Mouse (Mus musculus) forebrain, embryonic 14.5 days (tissue): Measurements from ENCODE around the gene Lonrf2. TPM values are rescaled to one million over a fixed set of nuclear protein-coding genes. Genes with fewer than 3 reads are reported as not detected.

Experiments
- ATAC-seq: fragments of 200-750 bp; cut with Nextera tagmentation; 2 replicates; pipeline ENCODE4 v1.8.0; 2017; ENCODE audit warnings: mild to moderate bottlenecking, moderate library complexity
- DNase-seq: peaks from one replicate; pipeline ENCODE4 v3.0.0-alpha.2; 2015; ENCODE audit warnings: low spot score
- H3K27ac ChIP-seq: fragments of 300-500 bp; sonication (generic); 2 replicates; pipeline ENCODE4 v1.5.1; 2014; ENCODE audit warnings: low read depth, mild to moderate bottlenecking, control low read depth, low read length, moderate library complexity
- H3K27me3 ChIP-seq: fragments of 300-500 bp; sonication (generic); replicated peaks from 2 replicates; pipeline ENCODE4 v1.6.1; 2014; ENCODE audit warnings: low read length, control low read depth, mixed read lengths; ENCODE audit not compliant: control insufficient read depth, insufficient read depth
- H3K36me3 ChIP-seq: fragments of 300-500 bp; sonication (generic); 2 replicates; pipeline ENCODE4 v1.6.1; 2014; ENCODE audit warnings: low read length, control low read depth; ENCODE audit not compliant: control insufficient read depth, insufficient read depth
- H3K4me1 ChIP-seq: fragments of 300-500 bp; sonication (generic); 2 replicates; pipeline ENCODE4 v1.6.1; 2014; ENCODE audit warnings: antibody characterized with exemption, low read length, control low read depth; ENCODE audit not compliant: control insufficient read depth, insufficient read depth
- H3K4me2 ChIP-seq: fragments of 300-500 bp; sonication (generic); 2 replicates; pipeline ENCODE4 v1.6.1; 2014; ENCODE audit warnings: mild to moderate bottlenecking, control low read depth, low read length
- H3K4me3 ChIP-seq: fragments of 300-500 bp; sonication (generic); 2 replicates; pipeline ENCODE4 v1.5.1; 2014; ENCODE audit warnings: low read depth, low read length, control low read depth
- H3K9ac ChIP-seq: fragments of 300-500 bp; sonication (generic); 2 replicates; pipeline ENCODE4 v1.6.1; 2014; ENCODE audit warnings: mild to moderate bottlenecking, low read length, control low read depth, moderate library complexity
- H3K9me3 ChIP-seq: fragments of 300-500 bp; sonication (generic); replicated peaks from 2 replicates; pipeline ENCODE4 v1.6.1; 2016; ENCODE audit warnings: low read length, control low read depth, mixed read lengths; ENCODE audit not compliant: control insufficient read depth
- WGBS: fragments of 180-500 bp; shearing (Covaris S2); extraction: QIAGEN DNeasy Blood & Tissue Kit; methylation state at CpG from one replicate; pipeline ENCODE4 v1.1.7; 2014; 5-methylcytosine and 5-hydroxymethylcytosine counted together
- polyA plus RNA-seq: library from polyadenylated mRNA; unstranded; fragments of >200 nt; fragmentation: Nextera tagmentation; extraction: Ambion mirVana; gene quantifications from 2 replicates; pipeline ENCODE4 v1.2.1, GENCODE M21; 2014

Gene Lonrf2
- polyA plus RNA-seq, 1 experiment from 2014 or later = 10.5 TPM

- no peaks in the 10 kb centered on the region; the same call in 1 of the 2 replicates for H3K36me3 ChIP-seq
- no peak overlapping the region for H3K9ac ChIP-seq
- no peak for DNase-seq
- ATAC-seq = no peak
- no peaks in the 10 kb centered on the region for H3K4me1 ChIP-seq
- H3K9me3 ChIP-seq = no peaks in the 10 kb centered on the region
- no peak overlapping the region for H3K27ac ChIP-seq
- H3K4me3 ChIP-seq = no peak overlapping the region
- no peaks in the 10 kb centered on the region for H3K27me3 ChIP-seq
- no peak overlapping the region for H3K4me2 ChIP-seq
- 84% methylated on average over 2 of the region's 2 CpGs for WGBS
These were observed 12.7 kb downstream of the Lonrf2 start for GRCm38 (mm10) chr1:38823851-38824250.

DNA sequence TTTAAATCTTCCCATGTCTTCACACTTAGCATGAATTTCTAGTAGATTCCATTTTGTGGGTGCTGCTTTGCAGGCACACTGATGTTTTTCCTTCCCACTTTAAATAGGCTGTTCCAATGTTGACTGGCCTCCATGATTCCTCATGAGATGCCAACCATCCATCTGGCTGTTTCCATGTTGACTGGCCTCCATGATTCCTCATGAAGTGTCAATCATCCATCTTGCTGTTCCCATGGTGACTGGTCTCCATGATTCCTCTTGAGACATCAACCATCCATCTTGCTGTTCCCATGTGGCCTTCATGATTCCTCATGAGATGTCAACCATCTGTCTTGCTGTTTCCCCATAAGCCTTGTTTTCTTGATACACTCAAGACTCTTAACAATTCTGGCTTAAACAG, 16.8 kb downstream of the Lonrf2 start:
- no peak for ATAC-seq
- Histone ChIP-seq H3K4me3 (no peak overlapping the region), H3K4me1 (no peaks in the 10 kb centered on the region), H3K4me2 (no peak overlapping the region), H3K9ac (no peak overlapping the region), H3K9me3 (no peaks in the 10 kb centered on the region), H3K36me3 (peaks cover 6% of the 10 kb centered on the region; the same call in 1 of the 2 replicates), H3K27ac (no peak overlapping the region), H3K27me3 (no peaks in the 10 kb centered on the region)
- DNase-seq = no peak

DNA sequence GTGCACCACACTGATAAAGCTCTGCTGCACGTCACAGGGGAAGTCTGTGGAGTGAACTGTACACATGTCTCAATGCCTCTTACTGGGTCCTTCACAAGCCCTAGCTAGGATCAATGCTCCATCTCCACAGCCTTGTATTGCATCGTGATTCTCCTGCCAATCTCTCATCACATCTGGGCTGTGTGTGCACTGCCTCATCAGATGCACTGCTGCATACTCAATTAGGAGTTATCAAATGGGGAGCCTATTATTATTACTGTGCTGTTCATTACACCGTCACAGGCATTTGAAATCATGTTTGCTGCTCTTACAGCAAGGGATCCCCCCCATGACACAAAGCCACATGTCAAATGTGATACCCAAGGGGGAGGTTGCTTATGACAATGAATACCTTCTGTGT, 18.8 kb downstream of the Lonrf2 start:
- Histone ChIP-seq H3K27me3 (no peaks in the 10 kb centered on the region), H3K4me1 (no peaks in the 10 kb centered on the region), H3K9ac (0 out of 2 replicates have a peak overlapping the region, but pooled peaks have one; percentile 13), H3K4me3 (no peak overlapping the region), H3K4me2 (no peak overlapping the region), H3K36me3 (peaks cover 13% of the 10 kb centered on the region; the same call in 1 of the 2 replicates), H3K27ac (no peak overlapping the region), H3K9me3 (no peaks in the 10 kb centered on the region)
- ATAC-seq (no peak), DNase-seq (no peak)
- 69% methylated on average over 3 of the region's 3 CpGs for WGBS

DNA sequence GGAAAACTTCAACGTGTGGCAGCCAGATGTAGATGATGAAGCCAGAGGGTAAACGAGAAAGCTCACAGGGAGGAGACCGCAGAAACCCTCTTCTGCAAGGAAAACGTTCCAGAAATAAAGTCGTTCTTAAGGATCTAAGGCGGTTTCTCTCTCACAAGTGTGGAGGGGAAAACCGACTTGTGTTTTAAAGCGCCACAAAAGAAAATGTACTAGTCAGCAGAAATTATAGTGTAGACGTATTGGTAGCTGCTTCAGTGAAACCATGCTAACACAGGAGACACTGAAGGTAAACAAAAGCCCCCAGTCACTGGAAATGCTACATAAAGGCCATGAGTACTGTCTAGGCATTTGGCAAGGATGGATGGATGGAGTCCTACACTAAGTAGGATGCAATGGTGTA, 19.2 kb downstream of the Lonrf2 start:
- 0 out of 2 replicates have a peak overlapping the region, but pooled peaks have one; percentile 13 for H3K9ac ChIP-seq
- no peak overlapping the region for H3K27ac ChIP-seq
- H3K27me3 ChIP-seq = no peaks in the 10 kb centered on the region
- no peaks in the 10 kb centered on the region for H3K9me3 ChIP-seq
- WGBS = 88% methylated on average over 9 of the region's 9 CpGs
- no peak overlapping the region for H3K4me2 ChIP-seq
- H3K36me3 ChIP-seq = peaks cover 16% of the 10 kb centered on the region
- H3K4me1 ChIP-seq = no peaks in the 10 kb centered on the region
- ATAC-seq = no peak
- DNase-seq = no peak
- no peak overlapping the region for H3K4me3 ChIP-seq

- ATAC-seq (no peak), DNase-seq (peak; percentile 37)
- H3K27me3 ChIP-seq = no peaks in the 10 kb centered on the region
- no peak overlapping the region for H3K9ac ChIP-seq
- H3K4me1 ChIP-seq = no peaks in the 10 kb centered on the region
- H3K36me3 ChIP-seq = peaks cover 25% of the 10 kb centered on the region
- H3K27ac ChIP-seq = no peak overlapping the region
- no peak overlapping the region for H3K4me3 ChIP-seq
- no peaks in the 10 kb centered on the region for H3K9me3 ChIP-seq
- no peak overlapping the region for H3K4me2 ChIP-seq
- WGBS = 75% methylated on average over 4 of the region's 4 CpGs
These were observed 20.2 kb downstream of the Lonrf2 start for GRCm38 (mm10) chr1:38816306-38816705.

GRCm38 (mm10) chr1:38807121-38807520, 29.4 kb downstream of the Lonrf2 start:
- H3K36me3 ChIP-seq = peaks cover 42% of the 10 kb centered on the region
- no peaks in the 10 kb centered on the region for H3K4me1 ChIP-seq
- no peaks in the 10 kb centered on the region for H3K27me3 ChIP-seq
- ATAC-seq (no peak), DNase-seq (no peak)
- H3K9ac ChIP-seq = no peak overlapping the region
- WGBS = 98% methylated on average over 4 of the region's 4 CpGs
- H3K9me3 ChIP-seq = no peaks in the 10 kb centered on the region
- no peak overlapping the region for H3K4me3 ChIP-seq
- no peak overlapping the region for H3K4me2 ChIP-seq
- H3K27ac ChIP-seq = no peak overlapping the region

DNA sequence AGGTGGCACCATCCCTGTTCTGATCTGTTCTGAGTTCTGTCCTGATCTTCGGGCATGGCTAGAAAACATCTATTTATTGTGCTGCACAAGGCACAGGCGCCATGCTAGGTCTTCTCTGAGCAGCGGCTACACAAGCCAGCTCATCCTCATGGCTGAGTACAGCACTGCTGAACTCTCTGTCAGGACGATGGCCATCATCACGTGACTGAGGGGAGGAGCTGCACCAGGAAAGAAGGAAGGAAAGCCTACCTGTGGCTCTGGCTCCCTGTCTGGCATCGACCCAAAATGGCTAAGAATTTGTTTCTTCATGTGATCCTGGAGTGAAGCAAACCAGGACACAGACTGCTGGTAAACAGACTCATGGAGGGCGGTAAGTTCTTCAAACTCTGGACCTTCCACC, 36.1 kb downstream of the Lonrf2 start:
- DNase-seq (no peak), ATAC-seq (no peak)
- Histone ChIP-seq H3K27me3 (no peaks in the 10 kb centered on the region), H3K4me2 (no peak overlapping the region), H3K4me1 (no peaks in the 10 kb centered on the region), H3K27ac (no peak overlapping the region), H3K36me3 (peaks cover 36% of the 10 kb centered on the region), H3K4me3 (no peak overlapping the region), H3K9me3 (no peaks in the 10 kb centered on the region), H3K9ac (no peak overlapping the region)
- WGBS = 81% methylated on average over 7 of the region's 7 CpGs

DNA sequence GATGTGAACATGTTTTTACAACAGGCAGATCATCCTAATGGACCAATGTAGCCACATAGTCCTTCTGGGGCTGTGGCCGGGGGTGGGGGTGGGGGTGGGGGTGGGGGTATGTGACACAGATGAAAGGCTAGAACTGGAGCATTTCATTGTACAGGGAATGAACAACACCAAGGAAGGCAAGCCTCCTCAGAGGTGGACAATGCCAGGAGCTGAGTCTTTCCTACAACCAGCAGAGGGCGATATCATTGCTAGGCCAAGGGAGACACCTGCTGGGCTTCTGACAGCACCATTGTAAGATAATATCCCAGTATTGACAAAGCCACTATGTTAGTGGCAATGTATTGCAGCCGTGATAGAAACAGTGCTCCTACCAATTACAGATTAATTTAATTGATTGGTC, 37.2 kb downstream of the Lonrf2 start:
- Histone ChIP-seq H3K27ac (no peak overlapping the region), H3K9me3 (no peaks in the 10 kb centered on the region), H3K9ac (no peak overlapping the region), H3K4me3 (no peak overlapping the region), H3K4me1 (no peaks in the 10 kb centered on the region), H3K4me2 (no peak overlapping the region), H3K27me3 (no peaks in the 10 kb centered on the region), H3K36me3 (peaks cover 35% of the 10 kb centered on the region)
- 28% methylated on average over 3 of the region's 3 CpGs for WGBS
- ATAC-seq (peak; percentile 26; the same call in 1 of the 2 replicates), DNase-seq (peak; percentile 71)

DNA sequence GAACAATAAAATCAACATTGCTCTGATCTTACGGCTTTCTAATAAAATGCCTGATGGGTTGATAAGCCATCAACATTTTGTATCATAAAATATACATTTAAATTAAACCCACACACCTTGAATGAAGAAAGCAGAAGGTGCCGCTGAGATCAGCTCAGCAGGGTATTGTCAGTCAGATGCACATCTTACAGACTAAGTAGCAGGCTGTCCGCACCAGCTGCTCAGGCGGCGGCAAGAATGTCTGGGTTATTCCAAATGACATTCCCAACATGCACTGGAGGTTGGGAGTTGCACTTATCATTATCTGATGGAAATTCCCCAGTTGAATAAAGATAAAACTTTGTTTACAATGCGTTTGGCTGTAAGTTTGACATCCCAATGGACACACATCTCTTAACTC, 39.6 kb downstream of the Lonrf2 start:
- H3K27ac ChIP-seq = no peak overlapping the region
- H3K4me2 ChIP-seq = no peak overlapping the region
- H3K4me3 ChIP-seq = no peak overlapping the region
- H3K36me3 ChIP-seq = peaks cover 30% of the 10 kb centered on the region
- H3K9me3 ChIP-seq = no peaks in the 10 kb centered on the region
- 60% methylated on average over 6 of the region's 6 CpGs for WGBS
- ATAC-seq = no peak
- no peak overlapping the region for H3K9ac ChIP-seq
- no peaks in the 10 kb centered on the region for H3K27me3 ChIP-seq
- peak; percentile 29 for DNase-seq
- H3K4me1 ChIP-seq = no peaks in the 10 kb centered on the region
